Mouse (Mus musculus) cerebellum, adult 2 months (tissue): ENCODE data around the gene Ankrd50.

ENCODE experiments used
- CTCF ChIP-seq: fragments of 200-500 bp; IDR thresholded peaks from 2 replicates; pipeline ENCODE4 v1.5.1; 2011; ENCODE audit warnings: low read depth, mild to moderate bottlenecking, control low read depth, low read length, moderate library complexity, borderline replicate concordance; ENCODE audit not compliant: insufficient read depth
- POLR2A ChIP-seq: fragments of 200-500 bp; IDR thresholded peaks from 2 replicates; pipeline ENCODE4 v1.6.1; 2011; ENCODE audit warnings: low read length, control low read depth, borderline replicate concordance; ENCODE audit not compliant: insufficient read depth

DNA sequence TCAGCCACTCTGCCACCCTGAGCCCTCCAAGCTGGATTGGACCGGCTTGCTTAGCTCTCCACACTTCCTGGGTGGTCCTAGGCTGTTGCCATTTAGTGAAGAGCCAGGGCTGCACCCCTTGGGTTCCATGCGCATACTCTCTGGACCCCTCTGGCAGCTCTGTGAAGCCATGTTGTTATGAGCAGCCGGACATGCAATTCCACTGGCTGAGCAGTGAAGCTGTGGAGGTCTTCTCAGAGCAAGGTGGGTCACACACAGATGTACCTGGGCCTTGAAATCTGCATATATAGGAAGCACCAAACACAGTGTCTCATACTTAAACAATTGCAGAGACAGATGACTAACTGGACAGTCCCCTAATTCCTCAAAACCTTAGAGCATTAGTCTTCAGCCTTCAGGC is 64.7 kb downstream of the Ankrd50 start:
- TF ChIP-seq CTCF (no peak), POLR2A (no peak)
